Mouse (Mus musculus) MEL (cell line): Measurements from ENCODE around the gene Scfd2. TPM values are rescaled to one million over a fixed set of nuclear protein-coding genes. Genes with fewer than 3 reads are reported as not detected.
A peak's percentile ranks its signal among the peaks of the same experiment; 100 is the strongest.

Source experiments
- DNase-seq: peaks from one replicate; pipeline ENCODE4 v3.0.0; 2011; ENCODE audit warnings: low read depth, low spot score
- H3K27ac ChIP-seq: 2 replicates; pipeline ENCODE4 v1.5.1; 2012; ENCODE audit warnings: low read depth, mild to moderate bottlenecking, control low read depth, low read length, moderate library complexity; ENCODE audit not compliant: control insufficient read depth
- H3K27me3 ChIP-seq, 2 experiments: fragments of 150-350 bp in 1 of 2; sonication (generic) in 1 of 2; 2 replicates each; pipeline ENCODE4 v1.6.1; 2012; ENCODE audit warnings: low read length in 2 of 2, mild to moderate bottlenecking in 2 of 2, improper control_type of control experiment in 1 of 2, moderate library complexity in 1 of 2; ENCODE audit not compliant: insufficient read depth in 2 of 2, control insufficient read depth in 1 of 2
- H3K36me3 ChIP-seq, 2 experiments: 2 replicates each; pipeline ENCODE4 v1.6.1; 2012 to 2014; ENCODE audit warnings: low read length in 2 of 2, improper control_type of control experiment in 1 of 2, inconsistent platforms in 1 of 2, mild to moderate bottlenecking in 1 of 2; ENCODE audit not compliant: insufficient read depth in 2 of 2, control insufficient read depth in 1 of 2
- H3K4me1 ChIP-seq, 2 experiments: fragments of 150-350 bp in 1 of 2; sonication (generic) in 1 of 2; 2 replicates each; pipeline ENCODE4 v1.6.1; 2012; ENCODE audit warnings: low read length in 2 of 2, improper control_type of control experiment in 1 of 2, mild to moderate bottlenecking in 1 of 2; ENCODE audit not compliant: insufficient read depth in 2 of 2, control insufficient read depth in 1 of 2
- H3K4me3 ChIP-seq, 2 experiments: fragments of 150-350 bp in 1 of 2; sonication (generic) in 1 of 2; 2 replicates each; pipeline ENCODE4 v1.5.1; 2012; ENCODE audit warnings: low read depth in 2 of 2, low read length in 2 of 2, mild to moderate bottlenecking in 2 of 2, moderate library complexity in 2 of 2, control low read depth in 1 of 2, improper control_type of control experiment in 1 of 2; ENCODE audit not compliant: control insufficient read depth in 1 of 2, insufficient read depth in 1 of 2
- H3K79me2 ChIP-seq: 2 replicates; pipeline ENCODE4 v1.6.1; 2012; ENCODE audit warnings: mild to moderate bottlenecking, low read length, moderate library complexity; ENCODE audit not compliant: control insufficient read depth, poor library complexity, insufficient read depth
- H3K9ac ChIP-seq: 2 replicates; pipeline ENCODE4 v1.6.1; 2012; ENCODE audit warnings: low read depth, mild to moderate bottlenecking, control low read depth, low read length, moderate library complexity; ENCODE audit not compliant: control insufficient read depth, poor library complexity, severe bottlenecking
- H3K9me3 ChIP-seq: fragments of 150-350 bp; sonication (generic); replicated peaks from 2 replicates; pipeline ENCODE4 v1.6.1; 2012; ENCODE audit warnings: mild to moderate bottlenecking, low read length, improper control_type of control experiment, moderate library complexity; ENCODE audit not compliant: insufficient read depth
- CHD1 ChIP-seq: IDR thresholded peaks from 2 replicates; pipeline ENCODE4 v1.6.1; 2012; ENCODE audit warnings: low read depth, mild to moderate bottlenecking, inconsistent platforms, low read length, improper control_type of control experiment
- CTCF ChIP-seq, 3 experiments: IDR thresholded peaks in 2 of 3; conservative IDR thresholded peaks in 1 of 3; 2 replicates each; pipeline ENCODE4 v1.5.1; 2011 to 2012; ENCODE audit warnings: low read length in 3 of 3, low read depth in 2 of 3, mild to moderate bottlenecking in 2 of 3, improper control_type of control experiment in 1 of 3, inconsistent platforms in 1 of 3, mixed read lengths in 1 of 3, moderate library complexity in 1 of 3; ENCODE audit not compliant: control insufficient read depth in 1 of 3, insufficient read depth in 1 of 3, poor library complexity in 1 of 3, severe bottlenecking in 1 of 3
- ELF1 ChIP-seq: IDR thresholded peaks from 2 replicates; pipeline ENCODE4 v1.6.1; 2014; ENCODE audit warnings: low read depth, mild to moderate bottlenecking, inconsistent platforms, low read length, improper control_type of control experiment, moderate library complexity
- ETS1 ChIP-seq: IDR thresholded peaks from 2 replicates; pipeline ENCODE4 v1.6.1; 2012; ENCODE audit warnings: low read depth, mild to moderate bottlenecking, inconsistent platforms, low read length, improper control_type of control experiment, moderate library complexity
- HCFC1 ChIP-seq: IDR thresholded peaks from 2 replicates; pipeline ENCODE4 v1.6.1; 2012; ENCODE audit warnings: low read depth, mild to moderate bottlenecking, inconsistent platforms, low read length, improper control_type of control experiment, moderate library complexity
- JUND ChIP-seq: IDR thresholded peaks from 2 replicates; pipeline ENCODE4 v1.6.1; 2011; ENCODE audit warnings: low read depth, mild to moderate bottlenecking, improper control_type of control experiment, low read length
- MAFK ChIP-seq: IDR thresholded peaks from 2 replicates; pipeline ENCODE4 v1.6.1; 2011; ENCODE audit warnings: low read depth, mild to moderate bottlenecking, low read length, improper control_type of control experiment, borderline replicate concordance
- MAX ChIP-seq: IDR thresholded peaks from 2 replicates; pipeline ENCODE4 v1.6.1; 2011; ENCODE audit warnings: low read length, improper control_type of control experiment
- MEF2A ChIP-seq: IDR thresholded peaks from 2 replicates; pipeline ENCODE4 v1.6.1; 2014; ENCODE audit warnings: low read depth, mild to moderate bottlenecking, inconsistent platforms, low read length, improper control_type of control experiment; ENCODE audit not compliant: poor library complexity, insufficient replicate concordance, severe bottlenecking; ENCODE audit errors: extremely low read depth
- MXI1 ChIP-seq: IDR thresholded peaks from 2 replicates; pipeline ENCODE4 v1.6.1; 2011; ENCODE audit warnings: mild to moderate bottlenecking, low read depth, low read length, improper control_type of control experiment
- NELFE ChIP-seq: IDR thresholded peaks from 2 replicates; pipeline ENCODE4 v1.6.1; 2011; ENCODE audit warnings: low read depth, low read length, improper control_type of control experiment
- NRF1 ChIP-seq: IDR thresholded peaks from 2 replicates; pipeline ENCODE4 v1.6.1; 2014; ENCODE audit warnings: low read depth, mild to moderate bottlenecking, inconsistent platforms, low read length, improper control_type of control experiment, moderate library complexity; ENCODE audit not compliant: poor library complexity, insufficient read depth, severe bottlenecking
- POLR2A ChIP-seq, 2 experiments: IDR thresholded peaks; 2 replicates each; pipeline ENCODE4 v1.6.1; 2011 to 2012; ENCODE audit warnings: low read length in 2 of 2, mild to moderate bottlenecking in 2 of 2, control low read depth in 1 of 2, improper control_type of control experiment in 1 of 2, low read depth in 1 of 2, moderate library complexity in 1 of 2; ENCODE audit not compliant: control insufficient read depth in 1 of 2, insufficient read depth in 1 of 2, poor library complexity in 1 of 2
- POLR2AphosphoS2 ChIP-seq: IDR thresholded peaks from 2 replicates; pipeline ENCODE4 v1.6.1; 2011; ENCODE audit warnings: low read length, improper control_type of control experiment
- POLR2AphosphoS5 ChIP-seq: IDR thresholded peaks from 2 replicates; pipeline ENCODE4 v1.6.1; 2012; ENCODE audit warnings: low read depth, borderline replicate concordance, mild to moderate bottlenecking, inconsistent platforms, low read length, moderate library complexity, mixed read lengths
- RAD21 ChIP-seq: IDR thresholded peaks from 2 replicates; pipeline ENCODE4 v1.6.1; 2011; ENCODE audit warnings: mild to moderate bottlenecking, low read depth, low read length, improper control_type of control experiment
- SIN3A ChIP-seq: IDR thresholded peaks from 2 replicates; pipeline ENCODE4 v1.6.1; 2012; ENCODE audit warnings: low read length, improper control_type of control experiment, inconsistent platforms
- SMC3 ChIP-seq: IDR thresholded peaks from 2 replicates; pipeline ENCODE4 v1.6.1; 2011; ENCODE audit warnings: low read depth, low read length, improper control_type of control experiment
- TCF12 ChIP-seq: IDR thresholded peaks from 2 replicates; pipeline ENCODE4 v1.6.1; 2014; ENCODE audit warnings: low read depth, mild to moderate bottlenecking, inconsistent platforms, low read length, improper control_type of control experiment, moderate library complexity
- USF1 ChIP-seq: IDR thresholded peaks from 2 replicates; pipeline ENCODE4 v1.6.1; 2014; ENCODE audit warnings: low read depth, mild to moderate bottlenecking, inconsistent platforms, low read length, improper control_type of control experiment, moderate library complexity
- USF2 ChIP-seq, 2 experiments: IDR thresholded peaks; 2 replicates each; pipeline ENCODE4 v1.6.1; 2011 to 2012; ENCODE audit warnings: improper control_type of control experiment in 2 of 2, low read length in 2 of 2, borderline replicate concordance in 1 of 2, inconsistent platforms in 1 of 2, low read depth in 1 of 2, mild to moderate bottlenecking in 1 of 2; ENCODE audit not compliant: insufficient read depth in 1 of 2
- ZC3H11A ChIP-seq: IDR thresholded peaks from 2 replicates; pipeline ENCODE4 v1.6.1; 2012; ENCODE audit warnings: low read depth, mild to moderate bottlenecking, inconsistent platforms, low read length, improper control_type of control experiment
- ZKSCAN1 ChIP-seq: IDR thresholded peaks from 2 replicates; pipeline ENCODE4 v1.6.1; 2012; ENCODE audit warnings: low read depth, mild to moderate bottlenecking, inconsistent platforms, low read length, improper control_type of control experiment, moderate library complexity
- ZMIZ1 ChIP-seq: IDR thresholded peaks from 2 replicates; pipeline ENCODE4 v1.6.1; 2012; ENCODE audit warnings: low read depth, mild to moderate bottlenecking, inconsistent platforms, low read length, improper control_type of control experiment, moderate library complexity
- polyA plus RNA-seq, 2 experiments: library from polyadenylated mRNA; stranded (reverse) in 1 of 2; unstranded in 1 of 2; fragments of >175 nt in 1 of 2; fragments of >200 nt in 1 of 2; gene quantifications; 2 replicates each; pipeline versions ENCODE4 v1.2.1 to v1.2.4; 2012; ENCODE audit warnings: low replicate concordance in 2 of 2, low read depth in 1 of 2; ENCODE audit not compliant: insufficient read length in 2 of 2, insufficient read depth in 1 of 2, missing spikeins in 1 of 2
- total RNA-seq: library from RNA; depleted of rRNA; stranded (reverse); fragments of 300-350 nt; gene quantifications from 2 replicates; pipeline ENCODE4 v1.2.3, GENCODE M21; 2012

The Scfd2 gene
- total and polyA plus RNA-seq, 3 experiments: 18.8 to 20.3 TPM; not detected in 1

DNA sequence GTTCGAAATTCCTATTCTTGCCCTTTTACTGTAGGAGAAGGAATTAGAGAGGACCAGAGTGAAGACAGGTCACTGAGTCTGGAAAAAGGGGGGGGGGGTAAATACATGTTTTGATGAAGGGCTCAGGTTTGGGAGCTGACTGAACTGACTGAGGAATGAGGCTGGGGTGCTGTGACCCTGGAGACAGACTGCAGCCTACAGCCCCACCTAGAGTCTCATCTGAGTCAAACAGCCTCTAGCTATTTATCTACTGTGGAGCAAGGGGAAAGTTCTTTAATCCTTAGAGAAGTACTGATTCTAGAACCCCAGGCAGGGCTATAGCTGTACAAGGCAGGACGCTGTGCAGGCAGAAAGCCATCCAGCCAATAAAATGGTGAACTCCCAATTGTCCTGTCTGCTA is 239.5 kb downstream of the Scfd2 start:
- H3K79me2 ChIP-seq: no peaks in the 10 kb centered on the region
- DNase-seq: peak; percentile 11
- no peak overlapping the region for H3K27ac ChIP-seq
- H3K4me1 ChIP-seq: no peaks in the 10 kb centered on the region
- H3K27me3 ChIP-seq: no peaks in the 10 kb centered on the region
- no peaks in the 10 kb centered on the region for H3K36me3 ChIP-seq
- H3K9ac ChIP-seq: no peak overlapping the region
- no peak overlapping the region for H3K4me3 ChIP-seq
- TF ChIP-seq SMC3 (0 out of 2 replicates have a peak, but pooled peaks have one; percentile 12), ZKSCAN1 (no peak), POLR2AphosphoS5 (no peak), TCF12 (no peak), NELFE (no peak), SIN3A (no peak), RAD21 (peak; percentile 39), ZMIZ1 (no peak), ELF1 (no peak), USF2 (IDR thresholded peaks at IDR 0.05; ENCODE audit: borderline replicate concordance in 1 of 2, insufficient read depth in 1 of 2, low read depth in 1 of 2, low read length in 2 of 2) (no peak), CTCF (IDR thresholded peaks at IDR 0.05 in 2 of 3, conservative IDR thresholded peaks at IDR 0.05 in 1 of 3; ENCODE audit: control insufficient read depth in 1 of 3, insufficient read depth in 1 of 3, low read depth in 2 of 3, low read length in 3 of 3, poor library complexity in 1 of 3, severe bottlenecking in 1 of 3) (peak in 2 of 3 experiments; percentile 8 to 38; a peak in 4 of 6 replicates), HCFC1 (no peak), ZC3H11A (0 out of 2 replicates have a peak, but pooled peaks have one; percentile 12), MAFK (no peak)
- no peaks in the 10 kb centered on the region for H3K9me3 ChIP-seq

DNA sequence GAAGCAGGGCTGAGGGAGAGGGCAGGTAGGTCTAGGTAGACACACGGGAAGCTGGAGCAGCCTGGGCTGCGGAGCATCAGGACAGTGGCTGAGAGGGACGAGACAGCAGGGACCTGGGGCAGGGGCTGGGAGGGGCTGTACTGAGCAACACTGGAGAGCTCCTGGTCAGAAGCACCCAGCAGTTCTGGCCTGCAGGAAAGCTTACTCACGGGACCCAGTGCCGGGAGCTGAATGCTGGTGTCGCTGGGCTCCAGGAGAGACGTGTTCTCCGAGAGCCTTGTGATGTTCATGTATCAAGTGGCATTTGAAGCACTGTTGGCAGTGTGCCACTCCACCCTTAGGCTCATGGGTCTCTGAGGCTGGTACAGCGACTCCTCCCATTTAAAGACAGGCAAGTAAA is 240.0 kb downstream of the Scfd2 start:
- Histone ChIP-seq H3K4me1 (no peaks in the 10 kb centered on the region), H3K9ac (no peak overlapping the region), H3K4me3 (no peak overlapping the region), H3K27ac (no peak overlapping the region), H3K27me3 (no peaks in the 10 kb centered on the region), H3K36me3 (no peaks in the 10 kb centered on the region), H3K9me3 (no peaks in the 10 kb centered on the region), H3K79me2 (no peaks in the 10 kb centered on the region)
- peak; percentile 7 for DNase-seq
- TF ChIP-seq MEF2A (no peak), JUND (no peak), ELF1 (no peak), POLR2AphosphoS2 (no peak), USF2 (IDR thresholded peaks at IDR 0.05; ENCODE audit: borderline replicate concordance in 1 of 2, insufficient read depth in 1 of 2, low read depth in 1 of 2, low read length in 2 of 2) (no peak), RAD21 (no peak), CTCF (IDR thresholded peaks at IDR 0.05 in 2 of 3, conservative IDR thresholded peaks at IDR 0.05 in 1 of 3; ENCODE audit: control insufficient read depth in 1 of 3, insufficient read depth in 1 of 3, low read depth in 2 of 3, low read length in 3 of 3, poor library complexity in 1 of 3, severe bottlenecking in 1 of 3) (no peak), NRF1 (no peak), SMC3 (no peak), MXI1 (no peak), USF1 (no peak), CHD1 (no peak), NELFE (no peak), HCFC1 (no peak), MAFK (no peak), POLR2A (IDR thresholded peaks at IDR 0.05; ENCODE audit: control insufficient read depth in 1 of 2, insufficient read depth in 1 of 2, low read depth in 1 of 2, low read length in 2 of 2, poor library complexity in 1 of 2) (no peak), ETS1 (no peak), MAX (no peak)
